Mouse (Mus musculus): Measurements from ENCODE around the gene Ciapin1.

- TF ChIP-seq CTCF (IDR thresholded peaks at IDR 0.05; ENCODE audit: low read depth) (no peak), EP300 (IDR thresholded peaks at IDR 0.05; ENCODE audit: low read depth) (no peak)
Observed at GRCm38 (mm10) chr8:94870474-94871107, 32.4 kb upstream of the Ciapin1 start.

Data from heart, postnatal 0 days (tissue).